Comparison of ENCODE assay signal across 8 mouse cellular contexts in the genomic region with DNA sequence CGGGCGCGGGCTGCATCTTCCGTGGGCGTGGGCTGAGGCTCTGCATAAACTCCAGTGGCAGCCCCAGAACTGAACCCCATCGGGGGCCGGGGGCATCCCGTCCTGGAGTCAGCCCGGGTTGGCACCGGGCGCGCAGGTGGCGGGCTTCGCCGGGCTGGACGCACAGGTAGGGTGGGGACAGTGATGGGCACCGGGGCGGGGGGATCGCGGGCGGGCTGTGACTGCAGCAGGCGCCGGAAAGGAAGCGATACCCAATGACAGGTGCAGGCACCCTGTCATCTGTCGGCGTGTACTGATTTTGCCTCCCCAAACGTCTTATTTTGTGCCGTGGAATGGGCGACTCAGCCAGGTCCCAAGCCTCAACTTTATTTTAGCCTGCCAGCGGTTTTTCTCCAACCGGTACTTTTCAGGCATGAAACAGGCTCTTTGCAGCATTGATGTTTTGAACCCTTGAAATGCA. TPM values are rescaled to one million over a fixed set of nuclear protein-coding genes. Genes with fewer than 3 reads are reported as not detected.
DNase-seq lines count a peak whose midpoint lies in the region; ATAC-seq and TF ChIP-seq lines count a peak whose summit lies in the region.

No protein-coding gene starts in this region.

- DNase-seq in heart, postnatal 4 days: no peak
- no peak for DNase-seq in liver, postnatal 0 days
- no peak for DNase-seq in layer of hippocampus, adult 11-12 months (ENCODE audit: low spot score)
- no peak for DNase-seq in adrenal gland, postnatal 10 days
- no peak for DNase-seq in left cerebral cortex, postnatal 36 days (ENCODE audit: low spot score in 2 of 2)

- TF ChIP-seq CTCF in ES-Bruce4 (IDR thresholded peaks at IDR 0.05; ENCODE audit: low read depth, low read length): no peak
- TF ChIP-seq CTCF in liver, postnatal 0 days (IDR thresholded peaks at IDR 0.05; ENCODE audit: low read depth): no peak

- peaks cover 10% of the 10 kb centered on the region for H3K4me1 ChIP-seq in heart, embryonic 12.5 days (replicated peaks)
- H3K4me1 ChIP-seq in ES-Bruce4 (ENCODE audit: control insufficient read depth, insufficient read depth, low read length): no peaks in the 10 kb centered on the region
- H3K4me1 ChIP-seq in forebrain, embryonic 16.5 days (replicated peaks; ENCODE audit: control insufficient read depth, insufficient read depth, low read length): peaks cover 14% of the 10 kb centered on the region
- H3K4me1 ChIP-seq in liver, postnatal 0 days (ENCODE audit: insufficient read depth): peaks cover 36% of the 10 kb centered on the region

- H3K27me3 ChIP-seq in heart, embryonic 12.5 days (replicated peaks): no peaks in the 10 kb centered on the region
- no peaks in the 10 kb centered on the region for H3K27me3 ChIP-seq in ES-Bruce4 (ENCODE audit: control insufficient read depth, insufficient read depth, low read length, poor library complexity, severe bottlenecking)
- H3K27me3 ChIP-seq in forebrain, embryonic 16.5 days (replicated peaks; ENCODE audit: control insufficient read depth, insufficient read depth, low read length): no peaks in the 10 kb centered on the region
- no peaks in the 10 kb centered on the region for H3K27me3 ChIP-seq in liver, postnatal 0 days (ENCODE audit: insufficient read depth, low read length)

- peak; percentile 19 for ATAC-seq in heart, embryonic 12.5 days (ENCODE audit: insufficient number of reproducible peaks, low FRiP score)
- no peak for ATAC-seq in forebrain, embryonic 16.5 days
- ATAC-seq in liver, postnatal 0 days: peak; percentile 7

- H3K4me2 ChIP-seq in heart, embryonic 12.5 days: peak overlapping the region; percentile 93
- H3K4me2 ChIP-seq in forebrain, embryonic 16.5 days (ENCODE audit: low read length): peak overlapping the region; percentile 70
- peak overlapping the region; percentile 93 for H3K4me2 ChIP-seq in liver, postnatal 0 days (ENCODE audit: low read depth, low read length)

- intact Hi-C loops in left cerebral cortex, postnatal 36 days (cut with DNase I): no loop called here

- no peak for TF ChIP-seq EP300 in ES-Bruce4 (IDR thresholded peaks at IDR 0.05; ENCODE audit: insufficient read depth, low read depth, low read length)
- no peak for TF ChIP-seq EP300 in liver, postnatal 0 days (IDR thresholded peaks at IDR 0.05; ENCODE audit: low read depth)

- peak overlapping the region; percentile 83 for H3K4me3 ChIP-seq in heart, embryonic 12.5 days
- H3K4me3 ChIP-seq in ES-Bruce4 (ENCODE audit: low read depth, low read length): peak overlapping the region; percentile 78
- H3K4me3 ChIP-seq in forebrain, embryonic 16.5 days (replicated peaks; ENCODE audit: low read length): peak overlapping the region; percentile 97
- peak overlapping the region; percentile 95 for H3K4me3 ChIP-seq in liver, postnatal 0 days (ENCODE audit: low read depth, low read length)

- H3K27ac ChIP-seq in heart, embryonic 12.5 days (ENCODE audit: poor library complexity, severe bottlenecking): peak overlapping the region; percentile 99
- no peak overlapping the region for H3K27ac ChIP-seq in ES-Bruce4 (ENCODE audit: insufficient read depth, low read length)
- H3K27ac ChIP-seq in forebrain, embryonic 16.5 days (ENCODE audit: low read length): peak overlapping the region; percentile 100
- peak overlapping the region; percentile 98 for H3K27ac ChIP-seq in liver, postnatal 0 days (ENCODE audit: low read depth)

- H3K9me3 ChIP-seq in heart, embryonic 12.5 days (replicated peaks): no peaks in the 10 kb centered on the region
- H3K9me3 ChIP-seq in ES-Bruce4 (replicated peaks; ENCODE audit: control insufficient read depth, insufficient read depth, low read length, poor library complexity, severe bottlenecking): no peaks in the 10 kb centered on the region
- no peaks in the 10 kb centered on the region for H3K9me3 ChIP-seq in forebrain, embryonic 16.5 days (ENCODE audit: control insufficient read depth, low read length)
- no peaks in the 10 kb centered on the region for H3K9me3 ChIP-seq in liver, postnatal 0 days (ENCODE audit: low read length)

- H3K9ac ChIP-seq in heart, embryonic 12.5 days: peak overlapping the region; percentile 95
- H3K9ac ChIP-seq in ES-Bruce4 (ENCODE audit: low read depth, poor library complexity, severe bottlenecking): peak overlapping the region; percentile 87
- peak overlapping the region; percentile 99 for H3K9ac ChIP-seq in forebrain, embryonic 16.5 days (replicated peaks; ENCODE audit: low read depth, low read length)
- H3K9ac ChIP-seq in liver, postnatal 0 days (replicated peaks): peak overlapping the region; percentile 90

- 2% methylated on average over 31 of the region's 31 CpGs for WGBS in heart, embryonic 12.5 days
- WGBS in forebrain, embryonic 16.5 days: under 1% methylated on average over 30 of the region's 31 CpGs
- 1% methylated on average over 31 of the region's 31 CpGs for WGBS in liver, postnatal 0 days (ENCODE audit: insufficient replicate concordance)

- no peak for TF ChIP-seq POLR2A in ES-Bruce4 (IDR thresholded peaks at IDR 0.05; ENCODE audit: insufficient read depth, low read length)

- H3K36me3 ChIP-seq in heart, embryonic 12.5 days: peaks cover 28% of the 10 kb centered on the region
- H3K36me3 ChIP-seq in ES-Bruce4 (ENCODE audit: control insufficient read depth, insufficient read depth, low read length, poor library complexity, severe bottlenecking): peaks cover 3% of the 10 kb centered on the region
- H3K36me3 ChIP-seq in forebrain, embryonic 16.5 days (ENCODE audit: control insufficient read depth, insufficient read depth): no peaks in the 10 kb centered on the region
- 0 out of 2 replicates have a peak, but pooled peaks cover 2% of the 10 kb centered on the region for H3K36me3 ChIP-seq in liver, postnatal 0 days (replicated peaks; ENCODE audit: insufficient read depth, low read length)

RNA-seq across cellular contexts. Expression of gene Slc35e2, which starts 0.8 kb away (rescaled TPM):
- 8.9 and 9.1 TPM in 2 replicates for polyA plus RNA-seq in heart, embryonic 12.5 days (2016; fragmentation: Nextera tagmentation; extraction: Ambion mirVana)
- total RNA-seq in heart, postnatal 4 days (2021): 10 to 100 TPM; 15.6 to 16.5 TPM
- polyA plus RNA-seq in ES-Bruce4 (2011; ENCODE audit: insufficient read depth, insufficient read length, low read depth, missing spikeins): 19.4 and 20.2 TPM in 2 replicates
- polyA plus RNA-seq in forebrain, embryonic 16.5 days (2015; fragmentation: Nextera tagmentation; extraction: Ambion mirVana): 12.0 and 12.9 TPM in 2 replicates
- 5.4 and 5.6 TPM in 2 replicates for polyA plus RNA-seq in liver, postnatal 0 days (2015; fragmentation: Nextera tagmentation; extraction: Ambion mirVana)
- total RNA-seq in adrenal gland, postnatal 10 days (2021): 10 to 100 TPM; 25.2 to 26.7 TPM
- 10 to 100 TPM; 49.6 to 52.6 TPM for total RNA-seq in left cerebral cortex, postnatal 36 days (2021)

RNA-seq across cellular contexts. Expression of gene Cdk11b, which starts 22.6 kb away (rescaled TPM):
- polyA plus RNA-seq in heart, embryonic 12.5 days (2016; fragmentation: Nextera tagmentation; extraction: Ambion mirVana): 51.8 and 52.3 TPM in 2 replicates
- total RNA-seq in heart, postnatal 4 days (2021): 10 to 100 TPM; 30.1 to 32.3 TPM
- 105 and 113 TPM in 2 replicates for polyA plus RNA-seq in ES-Bruce4 (2011; ENCODE audit: insufficient read depth, insufficient read length, low read depth, missing spikeins)
- polyA plus RNA-seq in forebrain, embryonic 16.5 days (2015; fragmentation: Nextera tagmentation; extraction: Ambion mirVana): 62.4 and 65.2 TPM in 2 replicates
- 22.8 and 24.9 TPM in 2 replicates for polyA plus RNA-seq in liver, postnatal 0 days (2015; fragmentation: Nextera tagmentation; extraction: Ambion mirVana)
- 10 to 100 TPM; 34.6 to 38.3 TPM for total RNA-seq in adrenal gland, postnatal 10 days (2021)
- total RNA-seq in left cerebral cortex, postnatal 36 days (2021): 10 to 100 TPM; 44.0 to 53.0 TPM

RNA-seq across cellular contexts. Expression of gene Nadk, which starts 39.8 kb away (rescaled TPM):
- polyA plus RNA-seq in heart, embryonic 12.5 days (2016; fragmentation: Nextera tagmentation; extraction: Ambion mirVana): 52.0 and 52.5 TPM in 2 replicates
- 10 to 100 TPM; 33.6 to 36.3 TPM for total RNA-seq in heart, postnatal 4 days (2021)
- polyA plus RNA-seq in ES-Bruce4 (2011; ENCODE audit: insufficient read depth, insufficient read length, low read depth, missing spikeins): 108 and 116 TPM in 2 replicates
- polyA plus RNA-seq in forebrain, embryonic 16.5 days (2015; fragmentation: Nextera tagmentation; extraction: Ambion mirVana): 113 and 120 TPM in 2 replicates
- polyA plus RNA-seq in liver, postnatal 0 days (2015; fragmentation: Nextera tagmentation; extraction: Ambion mirVana): 50.1 and 55.5 TPM in 2 replicates
- total RNA-seq in adrenal gland, postnatal 10 days (2021): 100 to 1,000 TPM; 181 to 185 TPM
- total RNA-seq in left cerebral cortex, postnatal 36 days (2021): 10 to 100 TPM; 56.0 to 59.6 TPM

RNA-seq across cellular contexts. Expression of gene Gm10563, which starts 43.2 kb away (rescaled TPM):
- polyA plus RNA-seq in heart, embryonic 12.5 days (2016; fragmentation: Nextera tagmentation; extraction: Ambion mirVana): not detected in 2 replicates
- total RNA-seq in heart, postnatal 4 days (2021): not detected
- polyA plus RNA-seq in ES-Bruce4 (2011; ENCODE audit: insufficient read depth, insufficient read length, low read depth, missing spikeins): not detected in 2 replicates
- not detected in 2 replicates for polyA plus RNA-seq in forebrain, embryonic 16.5 days (2015; fragmentation: Nextera tagmentation; extraction: Ambion mirVana)
- polyA plus RNA-seq in liver, postnatal 0 days (2015; fragmentation: Nextera tagmentation; extraction: Ambion mirVana): not detected in 2 replicates
- total RNA-seq in adrenal gland, postnatal 10 days (2021): not detected
- not detected for total RNA-seq in left cerebral cortex, postnatal 36 days (2021)

RNA-seq across cellular contexts. Expression of gene Mmp23, which starts 51.2 kb away (rescaled TPM):
- 72.0 and 75.7 TPM in 2 replicates for polyA plus RNA-seq in heart, embryonic 12.5 days (2016; fragmentation: Nextera tagmentation; extraction: Ambion mirVana)
- total RNA-seq in heart, postnatal 4 days (2021): 10 to 100 TPM; 32.3 to 33.1 TPM
- polyA plus RNA-seq in ES-Bruce4 (2011; ENCODE audit: insufficient read depth, insufficient read length, low read depth, missing spikeins): 11.7 and 13.6 TPM in 2 replicates
- polyA plus RNA-seq in forebrain, embryonic 16.5 days (2015; fragmentation: Nextera tagmentation; extraction: Ambion mirVana): 3.0 and 3.2 TPM in 2 replicates
- 5.9 and 6.8 TPM in 2 replicates for polyA plus RNA-seq in liver, postnatal 0 days (2015; fragmentation: Nextera tagmentation; extraction: Ambion mirVana)
- total RNA-seq in adrenal gland, postnatal 10 days (2021): 10 to 100 TPM; 16.6 to 18.9 TPM
- total RNA-seq in left cerebral cortex, postnatal 36 days (2021): 1 to 10 TPM; 1.1 to 5.3 TPM
